Mouse (Mus musculus) cerebellum, postnatal 25 days (tissue): ENCODE measurements at regions not wholly inside any gene's neighbourhood (a gene's known extent, or its start where the extent isn't known, plus 50 kb on each side); places are given as distances from the start of the nearest gene placed in this dataset.

Source experiments
- DNase-seq, 2 experiments: peaks; one replicate each; pipeline ENCODE4 v3.0.0; 2021; ENCODE audit warnings: mixed read lengths in 2 of 2

DNA sequence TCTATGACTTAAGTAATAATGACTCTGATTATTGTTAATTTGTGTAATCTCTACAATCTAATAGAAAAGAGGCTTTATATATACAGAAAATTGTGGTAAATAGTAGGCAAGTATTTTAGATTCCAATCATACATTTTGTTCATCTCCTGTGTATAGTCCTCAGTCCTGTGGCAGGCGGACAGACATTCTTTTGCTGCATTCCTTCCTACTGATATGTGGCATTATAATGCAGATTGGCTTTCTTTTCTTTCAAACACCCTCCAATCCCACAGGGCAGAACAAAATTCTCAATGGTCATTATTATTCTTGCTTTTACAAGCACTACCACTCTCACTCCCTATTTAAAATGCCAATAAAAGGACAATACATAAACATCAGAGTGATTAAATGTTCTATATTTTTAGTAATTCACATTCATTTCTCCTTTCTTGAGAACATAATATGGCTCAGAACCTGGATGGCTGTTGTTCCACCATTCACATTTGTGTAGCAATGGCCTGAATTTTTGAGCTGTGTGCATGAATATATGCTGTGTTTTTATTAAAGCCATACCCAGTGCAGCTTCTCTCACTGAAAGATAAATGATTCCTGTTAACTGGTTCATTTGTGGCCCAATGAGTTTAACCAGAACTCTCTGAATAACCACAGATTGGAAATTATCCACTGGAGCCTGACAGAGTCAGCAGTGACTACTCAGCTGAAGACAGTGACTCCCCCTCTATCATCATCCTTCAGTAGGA is 194.6 kb downstream of the Gm43517 start:
- DNase-seq: no peak

DNA sequence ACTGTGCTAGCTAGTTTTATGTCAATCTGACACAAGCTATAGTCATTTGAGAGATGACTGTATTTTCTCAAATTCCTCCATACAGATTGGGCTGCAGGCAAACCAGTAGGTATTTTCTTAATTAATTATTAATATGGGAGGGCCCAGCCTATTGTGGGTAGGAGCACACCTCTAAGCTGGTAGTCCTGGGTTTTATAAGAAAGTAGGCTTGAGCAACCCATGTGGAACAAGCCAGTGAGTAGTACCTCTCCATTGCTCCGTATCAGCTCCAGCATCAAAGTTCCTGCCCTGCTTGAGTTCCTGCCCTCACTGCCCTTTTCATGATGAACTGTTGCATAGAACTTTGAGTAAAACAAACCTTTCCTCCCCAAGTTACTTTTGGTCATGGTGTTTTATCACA is 198.9 kb downstream of the Gm43517 start:
- no peak for DNase-seq

- no peak for DNase-seq
Measured at GRCm38 (mm10) chr12:49622264-49622663, 237.3 kb downstream of the Gm43517 start.

DNA sequence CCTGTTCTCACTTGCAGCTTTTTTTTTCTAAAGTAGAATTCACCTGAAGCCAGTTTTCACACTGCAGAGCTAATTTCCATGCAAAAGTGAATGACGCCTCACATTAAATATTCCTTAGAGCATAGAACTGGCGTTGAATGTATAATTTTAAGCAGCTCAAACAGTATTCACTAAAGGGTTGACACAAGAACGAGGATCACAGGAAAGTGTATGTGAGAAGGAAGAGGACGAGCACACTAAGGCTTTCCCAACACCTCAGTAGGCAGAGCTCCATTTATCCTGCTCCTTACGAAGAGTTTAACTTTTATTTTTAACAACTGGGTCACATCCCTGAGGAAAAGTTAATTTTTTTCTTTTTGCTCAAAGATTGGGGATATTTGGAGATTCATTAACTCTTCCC is 242.2 kb downstream of the Gm43517 start:
- DNase-seq: no peak

DNA sequence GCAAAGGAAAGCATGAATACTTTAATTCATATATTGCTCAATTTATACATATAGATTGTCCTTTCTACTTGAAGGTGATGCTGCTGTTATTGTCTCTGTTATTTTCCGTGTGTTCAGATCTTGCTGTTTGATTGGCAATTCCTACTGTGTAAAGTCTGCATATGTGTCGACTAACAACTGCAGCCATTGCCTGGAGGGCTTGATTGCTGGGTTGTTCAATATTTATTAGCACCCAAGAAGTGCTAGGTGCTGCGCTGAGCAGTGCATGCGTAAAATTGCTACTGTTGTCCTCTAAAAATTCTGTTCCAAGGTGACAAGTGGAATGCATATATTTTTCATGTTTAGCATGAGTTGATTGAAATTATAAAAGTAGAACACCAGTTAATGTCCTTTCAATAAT is 243.0 kb downstream of the Gm43517 start:
- DNase-seq: no peak

- peak in 1 of 2 experiments; percentile 1 for DNase-seq
Measured at GRCm38 (mm10) chr12:49649104-49650063, 264.4 kb downstream of the Gm43517 start.
